Mouse (Mus musculus) layer of hippocampus, adult 11-12 months (tissue): ENCODE data around the gene Gipc2.
"Not testable (repeated sequence)": the region's sequence is repeated elsewhere in the genome, so short reads cannot be mapped to it uniquely, and the experiment has no call there.

Experiments used
- DNase-seq: peaks from one replicate; pipeline ENCODE4 v3.0.0; 2022; ENCODE audit warnings: low spot score

Gene Gipc2

GRCm38 (mm10) chr3:152155296-152155948 lies 10.6 kb downstream of the Gipc2 start:
- peak; percentile 49 for DNase-seq

GRCm38 (mm10) chr3:152154095-152154494 lies 11.9 kb downstream of the Gipc2 start:
- DNase-seq = no peak

- DNase-seq = no peak
Measured at GRCm38 (mm10) chr3:152153152-152153551, 12.9 kb downstream of the Gipc2 start.

- DNase-seq = no peak
Measured at GRCm38 (mm10) chr3:152152483-152152804, 13.6 kb downstream of the Gipc2 start.

- DNase-seq = no peak
Measured at GRCm38 (mm10) chr3:152151725-152152482, 14.1 kb downstream of the Gipc2 start.

GRCm38 (mm10) chr3:152149863-152150262 lies 16.2 kb downstream of the Gipc2 start:
- DNase-seq = no peak

- DNase-seq = no peak
Measured at GRCm38 (mm10) chr3:152149449-152149848, 16.6 kb downstream of the Gipc2 start.

GRCm38 (mm10) chr3:152147085-152147831 lies 18.8 kb downstream of the Gipc2 start:
- DNase-seq = no peak

- no peak for DNase-seq
Measured at GRCm38 (mm10) chr3:152145186-152145585, 20.8 kb downstream of the Gipc2 start.

- no peak for DNase-seq
Measured at GRCm38 (mm10) chr3:152142989-152143695, 22.9 kb downstream of the Gipc2 start.

GRCm38 (mm10) chr3:152142146-152142545 lies 23.9 kb downstream of the Gipc2 start:
- DNase-seq = no peak

- not testable (repeated sequence) for DNase-seq
Measured at GRCm38 (mm10) chr3:152139308-152139707, 26.7 kb downstream of the Gipc2 start.

- DNase-seq = not testable (repeated sequence)
Measured at GRCm38 (mm10) chr3:152136106-152136505, 29.9 kb downstream of the Gipc2 start.

GRCm38 (mm10) chr3:152133621-152134020 lies 32.4 kb downstream of the Gipc2 start:
- DNase-seq = no peak

- DNase-seq = no peak
Measured at GRCm38 (mm10) chr3:152130963-152131362, 35.1 kb downstream of the Gipc2 start.

GRCm38 (mm10) chr3:152129426-152129825 lies 36.6 kb downstream of the Gipc2 start:
- not testable (repeated sequence) for DNase-seq

GRCm38 (mm10) chr3:152128631-152129030 lies 37.4 kb downstream of the Gipc2 start:
- no peak for DNase-seq

GRCm38 (mm10) chr3:152127144-152127543 lies 38.9 kb downstream of the Gipc2 start:
- no peak for DNase-seq

- no peak for DNase-seq
Measured at GRCm38 (mm10) chr3:152122720-152123119, 43.3 kb downstream of the Gipc2 start.

GRCm38 (mm10) chr3:152122101-152122500 lies 43.9 kb downstream of the Gipc2 start:
- peak; percentile 34 for DNase-seq

GRCm38 (mm10) chr3:152121169-152122009 lies 44.6 kb downstream of the Gipc2 start:
- no peak for DNase-seq
